Mouse (Mus musculus) brain, embryonic 14.5 days (tissue): Measurements from ENCODE around the gene Fip1l1.

Source experiments
- CTCF ChIP-seq: fragments of 200-500 bp; IDR thresholded peaks from 2 replicates; pipeline ENCODE4 v1.5.1; 2012; ENCODE audit warnings: inconsistent platforms, mild to moderate bottlenecking, moderate library complexity, borderline replicate concordance; ENCODE audit not compliant: insufficient read depth, insufficient read length; ENCODE audit errors: extremely low read depth
- POLR2A ChIP-seq: fragments of 200-500 bp; IDR thresholded peaks from 2 replicates; pipeline ENCODE4 v1.6.1; 2012; ENCODE audit warnings: mild to moderate bottlenecking, inconsistent platforms, borderline replicate concordance; ENCODE audit not compliant: poor library complexity, insufficient read depth, insufficient read length, severe bottlenecking; ENCODE audit errors: extremely low read depth

GRCm38 (mm10) chr5:74640504-74640903 lies 105.3 kb downstream of the Fip1l1 start:
- TF ChIP-seq POLR2A (no peak), CTCF (no peak)
